Mouse (Mus musculus) stomach, embryonic 15.5 days (tissue): Measurements from ENCODE around the gene Lrrc58. TPM values are rescaled to one million over a fixed set of nuclear protein-coding genes. Genes with fewer than 3 reads are reported as not detected.

Experiments used
- ATAC-seq: fragments of 200-750 bp; cut with Nextera tagmentation; 2 replicates; pipeline ENCODE4 v1.8.0; 2017; ENCODE audit warnings: low read depth, moderate number of reproducible peaks, moderate TSS enrichment; ENCODE audit not compliant: insufficient read depth, low FRiP score
- H3K27ac ChIP-seq: fragments of 300-500 bp; sonication (generic); 2 replicates; pipeline ENCODE4 v1.5.1; 2015; ENCODE audit warnings: mild to moderate bottlenecking, inconsistent platforms
- H3K27me3 ChIP-seq: fragments of 300-500 bp; sonication (generic); replicated peaks from 2 replicates; pipeline ENCODE4 v1.6.1; 2015; ENCODE audit warnings: inconsistent platforms
- H3K36me3 ChIP-seq: fragments of 300-500 bp; sonication (generic); 2 replicates; pipeline ENCODE4 v1.6.1; 2015; ENCODE audit warnings: inconsistent platforms
- H3K4me1 ChIP-seq: fragments of 300-500 bp; sonication (generic); 2 replicates; pipeline ENCODE4 v1.6.1; 2015; ENCODE audit warnings: inconsistent platforms
- H3K4me2 ChIP-seq: fragments of 300-500 bp; sonication (generic); 2 replicates; pipeline ENCODE4 v1.6.1; 2015; ENCODE audit warnings: mild to moderate bottlenecking, inconsistent platforms
- H3K4me3 ChIP-seq: fragments of 300-500 bp; sonication (generic); replicated peaks from 2 replicates; pipeline ENCODE4 v1.5.1; 2015; ENCODE audit warnings: inconsistent platforms
- H3K9ac ChIP-seq: fragments of 300-500 bp; sonication (generic); 2 replicates; pipeline ENCODE4 v1.6.1; 2015; ENCODE audit warnings: inconsistent platforms
- H3K9me3 ChIP-seq: fragments of 300-500 bp; sonication (generic); 2 replicates; pipeline ENCODE4 v1.6.1; 2016; ENCODE audit warnings: inconsistent platforms
- WGBS: fragments of 180-500 bp; shearing (Covaris S2); methylation state at CpG from one replicate; pipeline ENCODE4 v1.1.7; 2015; 5-methylcytosine and 5-hydroxymethylcytosine counted together
- polyA plus RNA-seq: library from polyadenylated mRNA; unstranded; fragments of >200 nt; fragmentation: Nextera tagmentation; extraction: Ambion mirVana; gene quantifications from 2 replicates; pipeline ENCODE4 v1.2.1, GENCODE M21; 2015

Gene Lrrc58
- polyA plus RNA-seq, 1 experiment from 2014 or later: 50.1 TPM

- H3K9me3 ChIP-seq: no peaks in the 10 kb centered on the region
These were observed 33.1 kb downstream of the Lrrc58 start for GRCm38 (mm10) chr16:37901318-37901717.

GRCm38 (mm10) chr16:37906456-37906855 lies 38.3 kb downstream of the Lrrc58 start:
- Histone ChIP-seq H3K9ac (no peak overlapping the region), H3K4me1 (no peaks in the 10 kb centered on the region), H3K9me3 (no peaks in the 10 kb centered on the region), H3K36me3 (no peaks in the 10 kb centered on the region), H3K27me3 (no peaks in the 10 kb centered on the region), H3K27ac (no peak overlapping the region), H3K4me3 (no peak overlapping the region), H3K4me2 (no peak overlapping the region)
- no peak for ATAC-seq
- WGBS: 93% methylated on average over 3 of the region's 3 CpGs

More at GRCm38 (mm10) chr16:37901318-37901717, 33.1 kb downstream of the Lrrc58 start:
- H3K27ac ChIP-seq: no peak overlapping the region
- H3K4me1 ChIP-seq: no peaks in the 10 kb centered on the region; the same call in 1 of the 2 replicates
- no peak overlapping the region for H3K9ac ChIP-seq
- 41% methylated on average over 11 of the region's 11 CpGs for WGBS
- no peak overlapping the region for H3K4me2 ChIP-seq
- H3K36me3 ChIP-seq: no peaks in the 10 kb centered on the region
- no peaks in the 10 kb centered on the region for H3K27me3 ChIP-seq
- ATAC-seq: no peak
- H3K4me3 ChIP-seq: no peak overlapping the region

- Histone ChIP-seq H3K4me3 (no peak overlapping the region), H3K9me3 (no peaks in the 10 kb centered on the region), H3K4me1 (no peaks in the 10 kb centered on the region), H3K9ac (no peak overlapping the region), H3K36me3 (no peaks in the 10 kb centered on the region), H3K27ac (no peak overlapping the region), H3K4me2 (no peak overlapping the region), H3K27me3 (no peaks in the 10 kb centered on the region)
- ATAC-seq: no peak
- 67% methylated on average over 1 of the region's 1 CpGs for WGBS
These were observed 42.9 kb downstream of the Lrrc58 start for GRCm38 (mm10) chr16:37911086-37911485.

GRCm38 (mm10) chr16:37916138-37916817 lies 48.1 kb downstream of the Lrrc58 start, which contains the start of gene Gpr156:
Gpr156 (plus strand) TSS chr16:37916496.
- Histone ChIP-seq H3K27ac (no peak within 1 kb of the TSS), H3K9me3 (no peaks in the 10 kb centered on the region), H3K4me3 (peak within 1 kb of the TSS; percentile 47), H3K4me2 (peak within 1 kb of the TSS; percentile 90), H3K36me3 (no peaks in the 10 kb centered on the region), H3K27me3 (no peaks in the 10 kb centered on the region), H3K4me1 (no peaks in the 10 kb centered on the region), H3K9ac (peak within 1 kb of the TSS; percentile 24; the same call in 1 of the 2 replicates)
- peak; percentile 53; the same call in 1 of the 2 replicates for ATAC-seq
- WGBS: 3% methylated on average over 52 of the region's 53 CpGs

- no peak overlapping the region for H3K9ac ChIP-seq
- ATAC-seq: no peak
- H3K36me3 ChIP-seq: no peaks in the 10 kb centered on the region
- WGBS: 26% methylated on average over 7 of the region's 7 CpGs
- no peak overlapping the region for H3K27ac ChIP-seq
- peak overlapping the region; percentile 47 for H3K4me3 ChIP-seq
- H3K9me3 ChIP-seq: no peaks in the 10 kb centered on the region
- H3K4me1 ChIP-seq: no peaks in the 10 kb centered on the region
- H3K27me3 ChIP-seq: no peaks in the 10 kb centered on the region
- H3K4me2 ChIP-seq: peak overlapping the region; percentile 90
These were observed 48.6 kb downstream of the Lrrc58 start for GRCm38 (mm10) chr16:37916818-37917201.

GRCm38 (mm10) chr16:37919000-37919399 lies 50.8 kb downstream of the Lrrc58 start:
- Histone ChIP-seq H3K27ac (no peak overlapping the region), H3K4me1 (no peaks in the 10 kb centered on the region), H3K4me3 (no peak overlapping the region), H3K9ac (no peak overlapping the region), H3K4me2 (no peak overlapping the region), H3K36me3 (no peaks in the 10 kb centered on the region), H3K9me3 (no peaks in the 10 kb centered on the region), H3K27me3 (no peaks in the 10 kb centered on the region)
- ATAC-seq: no peak
- WGBS: 84% methylated on average over 6 of the region's 6 CpGs

GRCm38 (mm10) chr16:37920842-37921409 lies 52.7 kb downstream of the Lrrc58 start:
- no peak overlapping the region for H3K4me2 ChIP-seq
- H3K27ac ChIP-seq: no peak overlapping the region
- H3K9ac ChIP-seq: no peak overlapping the region
- H3K4me1 ChIP-seq: no peaks in the 10 kb centered on the region
- H3K4me3 ChIP-seq: no peak overlapping the region
- H3K36me3 ChIP-seq: no peaks in the 10 kb centered on the region
- ATAC-seq: no peak
- no peaks in the 10 kb centered on the region for H3K27me3 ChIP-seq
- H3K9me3 ChIP-seq: no peaks in the 10 kb centered on the region
- 68% methylated on average over 8 of the region's 8 CpGs for WGBS

GRCm38 (mm10) chr16:37926087-37926486 lies 57.9 kb downstream of the Lrrc58 start:
- WGBS: 64% methylated on average over 7 of the region's 7 CpGs
- Histone ChIP-seq H3K9me3 (no peaks in the 10 kb centered on the region), H3K4me3 (no peak overlapping the region)

GRCm38 (mm10) chr16:37927117-37927516 lies 58.9 kb downstream of the Lrrc58 start:
- H3K4me1 ChIP-seq: no peaks in the 10 kb centered on the region
- no peaks in the 10 kb centered on the region for H3K9me3 ChIP-seq
- 53% methylated on average over 4 of the region's 4 CpGs for WGBS
- H3K36me3 ChIP-seq: no peaks in the 10 kb centered on the region
- H3K27me3 ChIP-seq: no peaks in the 10 kb centered on the region
- no peak for ATAC-seq
- H3K4me2 ChIP-seq: no peak overlapping the region
- H3K4me3 ChIP-seq: no peak overlapping the region
- H3K27ac ChIP-seq: no peak overlapping the region
- no peak overlapping the region for H3K9ac ChIP-seq

More at GRCm38 (mm10) chr16:37926087-37926486, 57.9 kb downstream of the Lrrc58 start:
- Histone ChIP-seq H3K9ac (no peak overlapping the region), H3K4me1 (no peaks in the 10 kb centered on the region), H3K27ac (no peak overlapping the region), H3K4me2 (no peak overlapping the region), H3K27me3 (no peaks in the 10 kb centered on the region), H3K36me3 (no peaks in the 10 kb centered on the region)
- no peak for ATAC-seq

- Histone ChIP-seq H3K4me1 (no peaks in the 10 kb centered on the region), H3K36me3 (no peaks in the 10 kb centered on the region), H3K9ac (no peak overlapping the region), H3K27me3 (no peaks in the 10 kb centered on the region), H3K4me3 (no peak overlapping the region), H3K9me3 (no peaks in the 10 kb centered on the region), H3K4me2 (no peak overlapping the region), H3K27ac (no peak overlapping the region)
- 60% methylated on average over 2 of the region's 2 CpGs for WGBS
- no peak for ATAC-seq
These were observed 60.8 kb downstream of the Lrrc58 start for GRCm38 (mm10) chr16:37929006-37929405.

GRCm38 (mm10) chr16:37929626-37930025 lies 61.4 kb downstream of the Lrrc58 start:
- no peak overlapping the region for H3K9ac ChIP-seq
- H3K4me1 ChIP-seq: no peaks in the 10 kb centered on the region
- no peak overlapping the region for H3K27ac ChIP-seq
- H3K4me2 ChIP-seq: no peak overlapping the region
- H3K4me3 ChIP-seq: no peak overlapping the region
- H3K27me3 ChIP-seq: no peaks in the 10 kb centered on the region
- no peaks in the 10 kb centered on the region for H3K36me3 ChIP-seq
- no peak for ATAC-seq
- no peaks in the 10 kb centered on the region for H3K9me3 ChIP-seq
- WGBS: 90% methylated on average over 2 of the region's 2 CpGs

- no peak overlapping the region for H3K9ac ChIP-seq
- no peaks in the 10 kb centered on the region for H3K4me1 ChIP-seq
- no peak overlapping the region for H3K4me2 ChIP-seq
- H3K9me3 ChIP-seq: no peaks in the 10 kb centered on the region
- H3K4me3 ChIP-seq: no peak overlapping the region
- no peaks in the 10 kb centered on the region for H3K36me3 ChIP-seq
- H3K27ac ChIP-seq: no peak overlapping the region
- WGBS: 89% methylated on average over 2 of the region's 2 CpGs
- H3K27me3 ChIP-seq: no peaks in the 10 kb centered on the region
- no peak for ATAC-seq
These were observed 66.7 kb downstream of the Lrrc58 start for GRCm38 (mm10) chr16:37934932-37935331.
